Mouse (Mus musculus) cerebellum, adult 2 months (tissue): ENCODE results near the gene Pmpca.

Experiments used
- CTCF ChIP-seq: fragments of 200-500 bp; IDR thresholded peaks from 2 replicates; pipeline ENCODE4 v1.5.1; 2011; ENCODE audit warnings: low read depth, mild to moderate bottlenecking, control low read depth, low read length, moderate library complexity, borderline replicate concordance; ENCODE audit not compliant: insufficient read depth
- POLR2A ChIP-seq: fragments of 200-500 bp; IDR thresholded peaks from 2 replicates; pipeline ENCODE4 v1.6.1; 2011; ENCODE audit warnings: low read length, control low read depth, borderline replicate concordance; ENCODE audit not compliant: insufficient read depth

GRCm38 (mm10) chr2:26398978-26399377, 9.8 kb downstream of the Pmpca start:
- TF ChIP-seq CTCF: no peak
- no peak for TF ChIP-seq POLR2A
